In genomic region chr3:95588604-95589086, GRCm38 (mm10) we compare ENCODE assay signal across 8 mouse cellular contexts. TPM values are rescaled to one million over a fixed set of nuclear protein-coding genes. Genes with fewer than 3 reads are reported as not detected.
A peak's percentile ranks its signal among the peaks of the same experiment; 100 is the strongest.
DNase-seq lines count a peak whose midpoint lies in the region; ATAC-seq lines count a peak whose summit lies in the region.

Golph3l (plus strand) TSS chr3:95588934.

- peak within 1 kb of the TSS; percentile 83 for H3K27ac ChIP-seq in heart, embryonic 10.5 days
- H3K27ac ChIP-seq in kidney, embryonic 15.5 days = peak within 1 kb of the TSS; percentile 89

- H3K4me1 ChIP-seq in heart, embryonic 10.5 days = peaks cover 5% of the 10 kb centered on the region; the same call in 1 of the 2 replicates
- H3K4me1 ChIP-seq in kidney, embryonic 15.5 days = peaks cover 9% of the 10 kb centered on the region

- ATAC-seq in erythroblast, adult 5-6 weeks (replicated peaks; ENCODE audit: low FRiP score, poor library complexity, severe bottlenecking) = peak; percentile 99
- peak; percentile 100 for ATAC-seq in kidney, embryonic 15.5 days (replicated peaks; ENCODE audit: low FRiP score)
- ATAC-seq in monocyte, adult 5-6 weeks (replicated peaks; ENCODE audit: insufficient number of reproducible peaks, low FRiP score, low TSS enrichment, poor library complexity, severe bottlenecking) = peak; percentile 100

- H3K36me3 ChIP-seq in heart, embryonic 10.5 days = peaks cover 18% of the 10 kb centered on the region; the same call in 1 of the 2 replicates
- H3K36me3 ChIP-seq in kidney, embryonic 15.5 days = peaks cover 20% of the 10 kb centered on the region

- H3K9ac ChIP-seq in kidney, embryonic 15.5 days = peak within 1 kb of the TSS; percentile 50

- H3K4me2 ChIP-seq in kidney, embryonic 15.5 days = peak within 1 kb of the TSS; percentile 70

- no peaks in the 10 kb centered on the region for H3K9me3 ChIP-seq in heart, embryonic 10.5 days
- no peaks in the 10 kb centered on the region for H3K9me3 ChIP-seq in kidney, embryonic 15.5 days (replicated peaks)

- no peaks in the 10 kb centered on the region for H3K27me3 ChIP-seq in heart, embryonic 10.5 days (ENCODE audit: insufficient read depth, poor library complexity, severe bottlenecking)
- H3K27me3 ChIP-seq in kidney, embryonic 15.5 days = no peaks in the 10 kb centered on the region

- peak; percentile 85 to 89 for DNase-seq in B cell, adult 2 months
- DNase-seq in brain, adult 2 months (ENCODE audit: low read depth, low spot score) = peak; percentile 99
- peak; percentile 99 for DNase-seq in heart, embryonic 10.5 days (ENCODE audit: low spot score)
- peak; percentile 93 for DNase-seq in liver
- peak; percentile 91 to 92 for DNase-seq in spleen, postnatal 4 days (ENCODE audit: low spot score in 2 of 2)

- 1% methylated on average over 12 of the region's 12 CpGs for WGBS in heart, embryonic 10.5 days
- WGBS in kidney, embryonic 15.5 days = under 1% methylated on average over 12 of the region's 12 CpGs

- peak within 1 kb of the TSS; percentile 78 for H3K4me3 ChIP-seq in heart, embryonic 10.5 days
- peak within 1 kb of the TSS; percentile 71 for H3K4me3 ChIP-seq in kidney, embryonic 15.5 days (replicated peaks)

RNA-seq across cellular contexts. Expression of gene Golph3l, which starts in this region (rescaled TPM):
- total RNA-seq in erythroblast, adult 5-6 weeks (2015; ENCODE audit: low replicate concordance) = 73.8 and 84.0 TPM in 2 replicates
- total RNA-seq in erythroblast, adult 5-6 weeks (2017; ENCODE audit: low replicate concordance) = 115 and 116 TPM in 2 replicates
- polyA plus RNA-seq in heart, embryonic 10.5 days (2016; fragmentation: Nextera tagmentation; extraction: Ambion mirVana) = 23.4 and 25.4 TPM in 2 replicates
- polyA plus RNA-seq in kidney, embryonic 15.5 days (2015; fragmentation: Nextera tagmentation; extraction: Ambion mirVana) = 31.2 and 33.9 TPM in 2 replicates
- 26.6 to 53.1 TPM (median 29.7 TPM) in 3 replicates for total RNA-seq in monocyte, adult 5-6 weeks (2017)

Comparison
In these comparisons a context has a peak if more than half of its experiments do, and no peak if none do; other contexts are left out.
1. Peak in every context shown above with its lines: DNase-seq, ATAC-seq, H3K4me3 ChIP-seq and H3K27ac ChIP-seq.